Mouse (Mus musculus) hematopoietic stem cell, adult 5-6 weeks (primary cell): ENCODE results near the gene Stfa1. TPM values are rescaled to one million over a fixed set of nuclear protein-coding genes. Genes with fewer than 3 reads are reported as not detected.
A peak's percentile ranks its signal among the peaks of the same experiment; 100 is the strongest.
"Not testable (repeated sequence)": the region's sequence is repeated elsewhere in the genome, so short reads cannot be mapped to it uniquely, and the experiment has no call there.

ENCODE experiments used
- ATAC-seq, 2 experiments: fragments of 125-278 bp in 1 of 2; replicated peaks in 1 of 2; 2 replicates each; pipeline ENCODE4 v1.8.0; 2016 to 2017; ENCODE audit warnings: inconsistent platforms in 2 of 2, mild to moderate bottlenecking in 2 of 2, moderate number of reproducible peaks in 2 of 2, low read depth in 1 of 2, moderate TSS enrichment in 1 of 2; ENCODE audit not compliant: low FRiP score in 2 of 2, poor library complexity in 2 of 2, severe bottlenecking in 2 of 2, insufficient read depth in 1 of 2, low TSS enrichment in 1 of 2
- total RNA-seq: library from RNA; stranded (forward); fragments of 172-1452, 232-1000 nt; gene quantifications from 2 replicates; pipeline ENCODE4 v1.2.3, GENCODE M21; 2017

The Stfa1 gene
- 0.55 and 4.7 TPM in 2 replicates for total RNA-seq

DNA sequence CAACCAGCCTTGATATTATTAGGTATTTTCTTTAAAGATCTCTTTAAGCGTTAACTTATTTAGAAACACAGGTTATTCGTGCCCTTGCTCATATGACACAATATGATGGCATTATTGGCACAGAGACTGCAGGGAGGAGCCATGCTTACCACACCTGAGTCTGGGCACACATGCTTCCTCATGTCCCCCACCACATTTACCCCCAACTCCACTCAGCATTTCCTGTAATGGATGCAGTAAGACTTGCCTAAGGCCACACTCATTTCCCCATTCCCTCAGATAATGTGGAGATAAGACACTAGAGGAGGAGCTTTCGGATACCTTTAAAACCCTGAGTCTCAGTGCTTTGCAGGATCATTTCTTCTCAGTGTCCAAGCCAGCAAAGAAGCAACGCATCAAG lies at the start of gene Stfa1:
Stfa1 (plus strand) TSS at position 156 of the 400 bp plus-strand sequence.
- peak in 1 of 2 experiments; percentile 21; a peak in 1 of 4 replicates for ATAC-seq

DNA sequence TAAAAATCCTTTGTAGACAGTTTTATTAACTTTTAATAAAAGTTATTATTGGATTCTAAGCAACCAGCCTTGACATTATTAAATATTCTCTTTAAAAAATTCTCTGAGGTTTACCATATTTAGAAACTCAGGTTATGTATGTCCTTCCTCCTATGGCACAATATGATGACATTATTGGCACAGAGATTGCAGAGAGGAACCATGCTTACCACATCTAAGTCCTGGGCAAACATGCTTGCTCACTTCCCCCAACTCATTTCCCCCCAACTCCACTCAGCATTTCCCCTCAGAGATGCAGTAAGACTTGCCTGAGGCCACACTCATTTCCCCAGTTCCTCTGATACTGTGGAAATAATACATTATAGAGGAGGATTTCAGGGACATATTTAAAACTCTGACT lies 16.2 kb upstream of the Stfa1 start:
- ATAC-seq: peak in 1 of 2 experiments; percentile 56; a peak in 2 of 4 replicates

DNA sequence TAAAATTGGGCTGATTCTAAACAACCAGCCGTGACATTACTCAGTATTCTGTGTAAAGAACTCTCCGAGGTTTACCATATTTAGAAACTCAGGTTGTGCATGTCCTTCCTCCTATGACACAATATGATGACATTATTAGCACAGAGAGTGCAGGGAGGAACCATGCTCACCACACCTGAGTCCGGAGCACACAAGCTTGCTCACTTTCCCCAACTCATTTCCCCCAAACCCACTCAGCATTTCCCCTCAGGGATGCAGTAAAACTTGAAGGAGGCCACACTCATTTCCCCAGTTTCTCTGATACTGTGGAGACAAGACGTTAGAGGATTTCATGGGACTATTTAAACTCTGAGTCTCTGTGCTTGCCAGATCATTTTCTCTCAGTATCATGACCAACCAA lies 12.4 kb downstream of the Stfa1 start:
- no peak for ATAC-seq

DNA sequence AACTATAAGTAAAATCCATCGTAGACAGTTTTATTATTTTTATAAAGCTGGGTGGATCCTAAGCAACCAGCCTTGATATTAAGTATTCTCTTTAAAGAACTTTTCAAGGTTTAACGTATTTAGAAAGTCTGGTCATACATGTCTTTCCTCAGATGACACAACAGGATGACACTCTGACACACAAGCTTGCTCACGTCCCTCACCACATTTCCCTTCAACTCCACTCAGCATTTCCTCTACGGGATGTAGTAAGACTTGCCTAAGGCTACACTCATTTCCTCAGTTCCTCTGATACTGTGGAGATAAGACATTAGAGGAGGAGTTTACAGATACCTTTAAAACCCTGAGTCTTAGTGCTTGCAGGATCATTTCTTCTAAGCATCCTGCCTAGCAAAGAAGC lies 30.9 kb downstream of the Stfa1 start:
- ATAC-seq: no peak

DNA sequence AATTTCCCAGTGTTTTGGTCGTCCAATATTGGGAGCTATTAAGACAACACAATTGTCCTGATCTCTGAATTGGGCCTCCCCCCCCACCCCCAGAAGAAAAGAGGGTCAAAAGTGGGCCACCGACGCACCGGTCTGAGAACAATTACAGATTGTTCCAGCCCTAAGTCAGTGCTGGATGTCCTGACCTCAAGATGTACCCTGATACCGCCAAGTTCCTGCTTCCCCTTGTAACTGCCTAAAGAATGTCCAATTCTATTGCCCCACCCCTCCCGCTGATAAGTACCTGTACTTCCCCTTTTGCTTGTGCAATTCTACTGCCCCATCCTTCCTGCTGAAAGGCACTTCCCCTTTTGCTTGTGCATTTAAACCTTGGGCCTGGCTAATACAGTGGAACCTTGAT lies 39.4 kb downstream of the Stfa1 start:
- not testable (repeated sequence) for ATAC-seq

DNA sequence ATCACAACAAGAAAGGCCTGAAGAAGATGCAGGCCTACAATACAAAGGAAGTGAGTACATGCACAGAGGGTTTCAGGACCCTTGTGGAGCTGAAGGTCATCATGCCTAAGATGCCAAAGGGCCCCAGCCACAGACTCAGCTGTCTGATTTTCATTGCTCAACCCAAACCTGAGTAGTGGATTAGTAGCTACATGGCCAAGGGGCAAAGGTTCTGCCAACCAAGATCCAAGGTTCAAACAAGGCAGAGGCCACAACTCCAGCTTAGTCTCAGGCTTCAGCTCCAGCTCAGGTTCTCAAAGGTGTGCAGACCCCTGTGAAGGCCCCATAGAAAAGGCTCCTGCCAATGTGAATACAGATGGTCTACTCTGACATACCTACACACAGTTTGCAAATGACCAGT lies 42.5 kb downstream of the Stfa1 start:
- ATAC-seq: no peak

DNA sequence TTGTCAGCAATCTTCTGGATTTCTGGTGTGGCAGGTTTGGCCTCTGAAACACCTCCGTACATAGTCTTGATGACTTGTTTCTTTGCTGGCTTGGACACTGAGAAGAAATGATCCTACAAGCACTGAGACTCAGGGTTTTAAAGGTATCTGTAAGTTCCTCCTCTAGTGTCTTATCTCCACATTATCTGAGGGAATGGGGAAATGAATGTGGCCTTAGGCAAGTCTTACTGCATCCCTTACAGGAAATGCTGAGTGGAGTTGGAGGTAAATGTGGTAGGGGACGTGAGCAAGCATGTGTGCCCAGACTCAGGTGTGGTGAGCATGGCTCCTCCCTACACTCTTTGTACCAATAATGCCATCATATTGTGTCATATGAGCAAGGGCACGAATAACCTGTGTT lies 57.5 kb downstream of the Stfa1 start, which contains the start of gene BC117090:
BC117090 (minus strand) TSS at position 101 of the 400 bp plus-strand sequence.
- no peak for ATAC-seq

Other genes with a start within 250 kb of the Stfa1 start
- gene Wdr5b, start 235.8 kb upstream of the Stfa1 start, total RNA-seq: 12.8 and 15.5 TPM in 2 replicates
- gene Fam162a, start 205.4 kb upstream of the Stfa1 start, total RNA-seq: 90.0 and 102 TPM in 2 replicates
- 59.4 and 73.5 TPM in 2 replicates for gene Ccdc58, start 205.3 kb upstream of the Stfa1 start, total RNA-seq
- gene Csta1, start 145.7 kb upstream of the Stfa1 start, total RNA-seq: not detected in 2 replicates
- 4.4 TPM in 1 of 2 replicates, not detected in the other for gene Stfa2l1, start 120.1 kb upstream of the Stfa1 start, total RNA-seq
- 8.9 and 27.9 TPM in 2 replicates for gene Gm5483, start 92.7 kb upstream of the Stfa1 start, total RNA-seq
- gene Gm5416, start 66.5 kb upstream of the Stfa1 start, total RNA-seq: not detected in 2 replicates
- gene 2010005H15Rik, start 55.5 kb upstream of the Stfa1 start, total RNA-seq: not detected in 2 replicates
- not detected in 2 replicates for gene BC117090, start 57.4 kb downstream of the Stfa1 start, total RNA-seq
- gene BC100530, start 90.8 kb downstream of the Stfa1 start, total RNA-seq: 6.2 TPM in 1 of 2 replicates, not detected in the other
- gene Stfa2, start 131.5 kb downstream of the Stfa1 start, total RNA-seq: 5.4 TPM in 1 of 2 replicates, not detected in the other
- gene Stfa3, start 178.4 kb downstream of the Stfa1 start, total RNA-seq: not detected in 2 replicates